Mouse (Mus musculus) right cerebral cortex, postnatal 10 days (tissue): ENCODE data around the gene Man1b1.

Experiments used
- DNase-seq, 2 experiments: peaks; one replicate each; pipeline ENCODE4 v3.0.0; 2021; ENCODE audit warnings: low spot score in 2 of 2

Man1b1 gene

GRCm38 (mm10) chr2:25332286-25333160 is at the start of gene Man1b1:
Gene Man1b1 (plus strand): TSS chr2:25332338.
- peak; percentile 100 for DNase-seq

- no peak for DNase-seq
Observed at GRCm38 (mm10) chr2:25285551-25285950, 46.6 kb upstream of the Man1b1 start.

GRCm38 (mm10) chr2:25286314-25286713 is 45.8 kb upstream of the Man1b1 start:
- no peak for DNase-seq

GRCm38 (mm10) chr2:25286837-25287636 is 45.1 kb upstream of the Man1b1 start:
- peak in 1 of 2 experiments; percentile 69 for DNase-seq

GRCm38 (mm10) chr2:25287927-25288649 is 44.0 kb upstream of the Man1b1 start, which contains the start of gene Tmem210:
Gene Tmem210 (plus strand): TSS chr2:25288145.
- DNase-seq, result no peak

- no peak for DNase-seq
Observed at GRCm38 (mm10) chr2:25288734-25289345, 43.3 kb upstream of the Man1b1 start.

GRCm38 (mm10) chr2:25289651-25290050 is 42.5 kb upstream of the Man1b1 start, which contains the start of gene Lrrc26:
Gene Lrrc26 (plus strand): TSS chr2:25289915.
- DNase-seq, result peak in 1 of 2 experiments; percentile 74

- peak; percentile 78 to 81 for DNase-seq
Observed at GRCm38 (mm10) chr2:25290101-25290815, 41.9 kb upstream of the Man1b1 start.

GRCm38 (mm10) chr2:25290816-25291130 is 41.4 kb upstream of the Man1b1 start:
- DNase-seq, result peak; percentile 76 to 82

GRCm38 (mm10) chr2:25291184-25292053 is 40.7 kb upstream of the Man1b1 start:
- no peak for DNase-seq

- peak in 1 of 2 experiments; percentile 70 for DNase-seq
Observed at GRCm38 (mm10) chr2:25292054-25292544, 40.0 kb upstream of the Man1b1 start.

- DNase-seq, result peak in 1 of 2 experiments; percentile 77
Observed at GRCm38 (mm10) chr2:25292856-25293255, 39.3 kb upstream of the Man1b1 start.

- peak in 1 of 2 experiments; percentile 59 for DNase-seq
Observed at GRCm38 (mm10) chr2:25293706-25294105, 38.4 kb upstream of the Man1b1 start.

- DNase-seq, result no peak
Observed at GRCm38 (mm10) chr2:25297093-25297492, 35.0 kb upstream of the Man1b1 start.

- DNase-seq, result no peak
Observed at GRCm38 (mm10) chr2:25298046-25298445, 34.1 kb upstream of the Man1b1 start.

- DNase-seq, result no peak
Observed at GRCm38 (mm10) chr2:25303452-25303851, 28.7 kb upstream of the Man1b1 start.

- DNase-seq, result peak in 1 of 2 experiments; percentile 72
Observed at GRCm38 (mm10) chr2:25303931-25304656, 28.0 kb upstream of the Man1b1 start.

- peak; percentile 63 to 78 for DNase-seq
Observed at GRCm38 (mm10) chr2:25304657-25305541, 27.2 kb upstream of the Man1b1 start.
